13 mouse cellular contexts compared by ENCODE assay signal in the genomic region with DNA sequence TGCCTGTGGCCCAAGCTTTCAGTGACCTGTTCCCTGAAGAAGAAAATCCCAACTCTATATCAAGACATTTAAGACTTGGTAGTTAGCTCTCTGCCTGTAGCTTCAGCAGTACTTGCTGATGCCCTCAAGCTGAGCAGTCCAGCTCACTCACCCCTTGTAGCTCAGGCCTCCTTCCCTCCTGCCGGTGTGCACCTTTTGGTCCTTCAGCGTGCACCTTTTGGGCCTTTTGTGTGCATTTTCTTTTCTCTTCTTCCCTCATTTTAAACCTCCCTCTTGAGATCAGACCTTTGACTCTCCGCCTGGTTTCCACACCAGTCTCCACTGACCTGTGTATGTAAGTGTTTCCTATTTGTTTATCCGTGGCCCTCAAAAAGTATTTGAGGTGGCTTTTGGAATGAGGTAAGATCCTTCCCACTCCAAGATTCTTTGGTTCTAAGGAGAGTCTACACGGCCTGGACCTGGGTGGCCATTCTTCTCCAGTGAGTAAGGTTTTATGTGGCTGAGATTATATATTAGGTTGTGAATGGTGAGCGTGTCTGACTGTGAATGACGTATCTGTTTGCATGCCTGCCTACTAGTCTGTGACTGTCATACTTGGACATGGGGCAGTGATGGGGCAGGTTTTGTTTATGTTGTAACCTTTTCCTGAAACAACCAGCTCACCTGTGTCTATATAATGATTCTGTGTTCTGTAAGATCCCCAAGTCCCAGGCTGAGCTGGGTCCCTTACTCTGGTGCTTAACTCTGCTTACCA. TPM values are rescaled to one million over a fixed set of nuclear protein-coding genes. Genes with fewer than 3 reads are reported as not detected.
DNase-seq lines count a peak whose midpoint lies in the region; ATAC-seq and TF ChIP-seq lines count a peak whose summit lies in the region.
"Had no signal": no experiment of that assay in that cellular context is flagged by ENCODE, and none has a peak within 500 bp of the region (broad histone marks: within the 10 kb centered on the region; RNA-seq: fewer than 3 reads in every experiment).

No protein-coding gene starts in this region.

- no peak for ATAC-seq in liver, postnatal 0 days
- ATAC-seq in liver, embryonic 12.5 days = no peak
- ATAC-seq: forebrain, embryonic 13.5 days had no signal

- no peaks in the 10 kb centered on the region for H3K4me1 ChIP-seq in liver, postnatal 0 days (ENCODE audit: insufficient read depth)
- peaks cover 26% of the 10 kb centered on the region for H3K4me1 ChIP-seq in liver, embryonic 12.5 days

- peak; percentile 60 for DNase-seq in heart, adult 11 months
- DNase-seq in heart, adult 18-20 months = no peak
- peak; percentile 6 for DNase-seq in liver, postnatal 0 days
- DNase-seq in urinary bladder, adult 2 months (ENCODE audit: low spot score) = peak; percentile 9
- no peak for DNase-seq in urinary bladder, postnatal 25 days (ENCODE audit: low spot score)
- DNase-seq in MN1 (ENCODE audit: low spot score) = no peak

- no peaks in the 10 kb centered on the region for H3K9me3 ChIP-seq in liver, postnatal 0 days (ENCODE audit: low read length)
- no peaks in the 10 kb centered on the region for H3K9me3 ChIP-seq in liver, embryonic 12.5 days (replicated peaks)
- H3K9me3 ChIP-seq: embryonic facial prominence, embryonic 15.5 days; forebrain, embryonic 13.5 days; limb, embryonic 12.5 days had no signal

- peaks cover 26% of the 10 kb centered on the region for H3K27me3 ChIP-seq in liver, postnatal 0 days (ENCODE audit: insufficient read depth, low read length)
- H3K27me3 ChIP-seq in liver, embryonic 12.5 days (replicated peaks) = peaks cover 39% of the 10 kb centered on the region
- H3K27me3 ChIP-seq: embryonic facial prominence, embryonic 15.5 days had no signal

- 83% methylated on average over 7 of the region's 7 CpGs for WGBS in liver, postnatal 0 days (ENCODE audit: insufficient replicate concordance)
- 78% methylated on average over 7 of the region's 7 CpGs for WGBS in liver, embryonic 12.5 days (ENCODE audit: insufficient replicate concordance)

- H3K9ac ChIP-seq in liver, postnatal 0 days (replicated peaks) = no peak overlapping the region
- H3K9ac ChIP-seq in liver, embryonic 12.5 days = no peak overlapping the region
- H3K9ac ChIP-seq: embryonic facial prominence, embryonic 15.5 days; forebrain, embryonic 13.5 days; limb, embryonic 12.5 days had no signal

- no peak overlapping the region for H3K4me3 ChIP-seq in liver, postnatal 0 days (ENCODE audit: low read depth, low read length)
- H3K4me3 ChIP-seq in liver, embryonic 12.5 days = no peak overlapping the region
- H3K4me3 ChIP-seq: embryonic facial prominence, embryonic 15.5 days; forebrain, embryonic 13.5 days; left cerebral cortex, adult 2 months; limb, embryonic 12.5 days had no signal

- no peak overlapping the region for H3K27ac ChIP-seq in liver, postnatal 0 days (ENCODE audit: low read depth)
- no peak overlapping the region for H3K27ac ChIP-seq in liver, embryonic 12.5 days
- H3K27ac ChIP-seq: embryonic facial prominence, embryonic 15.5 days; forebrain, embryonic 13.5 days; kidney, postnatal 0 days; left cerebral cortex, adult 2 months; limb, embryonic 12.5 days had no signal

- no peak overlapping the region for H3K4me2 ChIP-seq in liver, postnatal 0 days (ENCODE audit: low read depth, low read length)
- H3K4me2 ChIP-seq in liver, embryonic 12.5 days = no peak overlapping the region
- H3K4me2 ChIP-seq: embryonic facial prominence, embryonic 15.5 days; forebrain, embryonic 13.5 days had no signal

- TF ChIP-seq EP300 in liver, postnatal 0 days (IDR thresholded peaks at IDR 0.05; ENCODE audit: low read depth) = no peak

- TF ChIP-seq CTCF in liver, postnatal 0 days (IDR thresholded peaks at IDR 0.05; ENCODE audit: low read depth) = no peak

- no peaks in the 10 kb centered on the region for H3K36me3 ChIP-seq in liver, postnatal 0 days (replicated peaks; ENCODE audit: insufficient read depth, low read length)
- H3K36me3 ChIP-seq in liver, embryonic 12.5 days = no peaks in the 10 kb centered on the region
- H3K36me3 ChIP-seq: embryonic facial prominence, embryonic 15.5 days; limb, embryonic 12.5 days had no signal

RNA-seq across cellular contexts. Expression of gene Npr2, which starts 3.1 kb away (rescaled TPM):
- 10 to 100 TPM; 39.7 to 42.1 TPM for total RNA-seq in heart, adult 18-20 months (2021)
- polyA plus RNA-seq in liver, postnatal 0 days (2015; fragmentation: Nextera tagmentation; extraction: Ambion mirVana) = 0.54 and 0.82 TPM in 2 replicates
- 1.5 and 2.1 TPM in 2 replicates for polyA plus RNA-seq in liver, embryonic 12.5 days (2016; fragmentation: Nextera tagmentation; extraction: Ambion mirVana)
- 54.7 and 69.7 TPM in 2 replicates for polyA plus RNA-seq in urinary bladder, adult 2 months (2012; rRNA removed)

RNA-seq across cellular contexts. Expression of gene Spag8, which starts 18.6 kb away (rescaled TPM):
- total RNA-seq in heart, adult 18-20 months (2021) = not detected
- not detected in 2 replicates for polyA plus RNA-seq in liver, postnatal 0 days (2015; fragmentation: Nextera tagmentation; extraction: Ambion mirVana)
- polyA plus RNA-seq in liver, embryonic 12.5 days (2016; fragmentation: Nextera tagmentation; extraction: Ambion mirVana) = 0.20 and 0.36 TPM in 2 replicates
- 1.0 and 1.3 TPM in 2 replicates for polyA plus RNA-seq in urinary bladder, adult 2 months (2012; rRNA removed)
- total RNA-seq: common myeloid progenitor, adult 5-6 weeks had no signal

RNA-seq across cellular contexts. Expression of gene Hint2, which starts 21.5 kb away (rescaled TPM):
- 100 to 1,000 TPM; 163 to 173 TPM for total RNA-seq in heart, adult 18-20 months (2021)
- polyA plus RNA-seq in liver, postnatal 0 days (2015; fragmentation: Nextera tagmentation; extraction: Ambion mirVana) = 159 and 186 TPM in 2 replicates
- polyA plus RNA-seq in liver, embryonic 12.5 days (2016; fragmentation: Nextera tagmentation; extraction: Ambion mirVana) = 59.8 and 66.1 TPM in 2 replicates
- 107 and 112 TPM in 2 replicates for polyA plus RNA-seq in urinary bladder, adult 2 months (2012; rRNA removed)

RNA-seq across cellular contexts. Expression of gene Tmem8b, which starts 34.0 kb away (rescaled TPM):
- total RNA-seq in heart, adult 18-20 months (2021) = 10 to 100 TPM; 20.0 to 21.0 TPM
- 0.29 and 0.33 TPM in 2 replicates for polyA plus RNA-seq in liver, postnatal 0 days (2015; fragmentation: Nextera tagmentation; extraction: Ambion mirVana)
- 0.44 and 0.53 TPM in 2 replicates for polyA plus RNA-seq in liver, embryonic 12.5 days (2016; fragmentation: Nextera tagmentation; extraction: Ambion mirVana)
- polyA plus RNA-seq in urinary bladder, adult 2 months (2012; rRNA removed) = 8.3 and 12.6 TPM in 2 replicates

RNA-seq across cellular contexts. Expression of gene Fam221b, which starts 34.1 kb away (rescaled TPM):
- under 1 TPM; 0.15 to 0.28 TPM for total RNA-seq in heart, adult 18-20 months (2021)
- polyA plus RNA-seq in liver, postnatal 0 days (2015; fragmentation: Nextera tagmentation; extraction: Ambion mirVana) = 1.7 and 1.8 TPM in 2 replicates
- polyA plus RNA-seq in liver, embryonic 12.5 days (2016; fragmentation: Nextera tagmentation; extraction: Ambion mirVana) = 1.5 and 1.8 TPM in 2 replicates
- polyA plus RNA-seq in urinary bladder, adult 2 months (2012; rRNA removed) = 0.41 and 0.51 TPM in 2 replicates

Comparison
In these comparisons a context has a peak if more than half of its experiments do, and no peak if none do; other contexts are left out.
1. DNase-seq: peak in heart, adult 11 months (single experiment), liver, postnatal 0 days (single experiment) and urinary bladder, adult 2 months (single experiment); none in heart, adult 18-20 months (0 of 2), urinary bladder, postnatal 25 days (single experiment) and MN1 (single experiment).
2. RNA of gene Npr2, which starts 3.1 kb away (polyA plus RNA-seq): 54.7 to 69.7 TPM in urinary bladder, adult 2 months; 1.5 to 2.1 TPM in liver, embryonic 12.5 days and 0.54 to 0.82 TPM in liver, postnatal 0 days; every median in the first group is over 10 times any median in the second.